Mouse (Mus musculus): ENCODE data around the gene Gm45713. TPM values are rescaled to one million over a fixed set of nuclear protein-coding genes. Genes with fewer than 3 reads are reported as not detected.

Gene Gm45713
- polyA plus RNA-seq, 1 experiment from 2014 or later: not detected

- H3K9ac ChIP-seq (replicated peaks; ENCODE audit: low read length): peak within 1 kb of the TSS; percentile 60; the same call in 1 of the 2 replicates
- H3K27ac ChIP-seq (ENCODE audit: low read length): no peak within 1 kb of the TSS
- peaks cover 9% of the 10 kb centered on the region for H3K4me1 ChIP-seq (ENCODE audit: insufficient read depth, low read length)
- peaks cover 62% of the 10 kb centered on the region for H3K27me3 ChIP-seq (ENCODE audit: insufficient read depth, low read length)
- H3K36me3 ChIP-seq (ENCODE audit: insufficient read depth, low read length): peaks cover 18% of the 10 kb centered on the region
- peak; percentile 25; the same call in 1 of the 2 replicates for ATAC-seq (ENCODE audit: low FRiP score, low TSS enrichment)
- H3K4me3 ChIP-seq (ENCODE audit: low read length): peak within 1 kb of the TSS; percentile 56
- H3K4me2 ChIP-seq (replicated peaks; ENCODE audit: low read depth, low read length): peak within 1 kb of the TSS; percentile 78
- 1% methylated on average over 41 of the region's 41 CpGs for WGBS
- H3K9me3 ChIP-seq (ENCODE audit: low read length): peaks cover 3% of the 10 kb centered on the region
Measured at GRCm38 (mm10) chr7:45163735-45164490, 27.9 kb upstream of the Gm45713 start, which contains the start of gene Slc17a7. TSS of gene Slc17a7 (plus strand) at chr7:45163949.

GRCm38 (mm10) chr7:45162996-45163615 is 27.1 kb upstream of the Gm45713 start:
- WGBS: 77% methylated on average over 9 of the region's 9 CpGs
- no peaks in the 10 kb centered on the region for H3K9me3 ChIP-seq (ENCODE audit: low read length)
- no peak overlapping the region for H3K4me2 ChIP-seq (replicated peaks; ENCODE audit: low read depth, low read length)
- peaks cover 19% of the 10 kb centered on the region for H3K36me3 ChIP-seq (ENCODE audit: insufficient read depth, low read length)
- H3K4me1 ChIP-seq (ENCODE audit: insufficient read depth, low read length): peaks cover 9% of the 10 kb centered on the region
- no peak overlapping the region for H3K4me3 ChIP-seq (ENCODE audit: low read length)
- H3K9ac ChIP-seq (replicated peaks; ENCODE audit: low read length): no peak overlapping the region
- ATAC-seq (ENCODE audit: low FRiP score, low TSS enrichment): no peak
- no peak overlapping the region for H3K27ac ChIP-seq (ENCODE audit: low read length)
- H3K27me3 ChIP-seq (ENCODE audit: insufficient read depth, low read length): peaks cover 54% of the 10 kb centered on the region

GRCm38 (mm10) chr7:45162551-45162950 is 26.5 kb upstream of the Gm45713 start:
- 25% methylated on average over 6 of the region's 6 CpGs for WGBS
- no peak; the same call in 1 of the 2 replicates for ATAC-seq (ENCODE audit: low FRiP score, low TSS enrichment)
- Histone ChIP-seq H3K27ac (ENCODE audit: low read length) (no peak overlapping the region), H3K9ac (replicated peaks; ENCODE audit: low read length) (peak overlapping the region; percentile 54; the same call in 1 of the 2 replicates), H3K4me3 (ENCODE audit: low read length) (peak overlapping the region; percentile 48), H3K9me3 (ENCODE audit: low read length) (no peaks in the 10 kb centered on the region), H3K4me1 (ENCODE audit: insufficient read depth, low read length) (peaks cover 9% of the 10 kb centered on the region), H3K27me3 (ENCODE audit: insufficient read depth, low read length) (peaks cover 48% of the 10 kb centered on the region), H3K36me3 (ENCODE audit: insufficient read depth, low read length) (peaks cover 19% of the 10 kb centered on the region), H3K4me2 (replicated peaks; ENCODE audit: low read depth, low read length) (peak overlapping the region; percentile 86)

- Histone ChIP-seq H3K4me1 (ENCODE audit: insufficient read depth, low read length) (peaks cover 9% of the 10 kb centered on the region), H3K27ac (ENCODE audit: low read length) (peak overlapping the region; percentile 1; the same call in 1 of the 2 replicates), H3K4me2 (replicated peaks; ENCODE audit: low read depth, low read length) (peak overlapping the region; percentile 86), H3K9me3 (ENCODE audit: low read length) (no peaks in the 10 kb centered on the region), H3K9ac (replicated peaks; ENCODE audit: low read length) (peak overlapping the region; percentile 54; the same call in 1 of the 2 replicates), H3K36me3 (ENCODE audit: insufficient read depth, low read length) (peaks cover 20% of the 10 kb centered on the region), H3K4me3 (ENCODE audit: low read length) (peak overlapping the region; percentile 48), H3K27me3 (ENCODE audit: insufficient read depth, low read length) (peaks cover 41% of the 10 kb centered on the region)
- 4% methylated on average over 35 of the region's 35 CpGs for WGBS
- ATAC-seq (ENCODE audit: low FRiP score, low TSS enrichment): peak; percentile 94
Measured at GRCm38 (mm10) chr7:45161612-45162473, 25.8 kb upstream of the Gm45713 start.

GRCm38 (mm10) chr7:45160866-45161265 is 24.8 kb upstream of the Gm45713 start:
- Histone ChIP-seq H3K9ac (replicated peaks; ENCODE audit: low read length) (no peak overlapping the region), H3K9me3 (ENCODE audit: low read length) (no peaks in the 10 kb centered on the region), H3K4me1 (ENCODE audit: insufficient read depth, low read length) (peaks cover 9% of the 10 kb centered on the region), H3K4me2 (replicated peaks; ENCODE audit: low read depth, low read length) (no peak overlapping the region), H3K36me3 (ENCODE audit: insufficient read depth, low read length) (peaks cover 22% of the 10 kb centered on the region), H3K4me3 (ENCODE audit: low read length) (no peak overlapping the region), H3K27me3 (ENCODE audit: insufficient read depth, low read length) (peaks cover 32% of the 10 kb centered on the region), H3K27ac (ENCODE audit: low read length) (no peak overlapping the region)
- 86% methylated on average over 3 of the region's 3 CpGs for WGBS
- no peak for ATAC-seq (ENCODE audit: low FRiP score, low TSS enrichment)

- no peak overlapping the region for H3K27ac ChIP-seq (ENCODE audit: low read length)
- H3K9ac ChIP-seq (replicated peaks; ENCODE audit: low read length): no peak overlapping the region
- H3K36me3 ChIP-seq (ENCODE audit: insufficient read depth, low read length): peaks cover 22% of the 10 kb centered on the region
- peaks cover 9% of the 10 kb centered on the region for H3K4me1 ChIP-seq (ENCODE audit: insufficient read depth, low read length)
- no peak overlapping the region for H3K4me2 ChIP-seq (replicated peaks; ENCODE audit: low read depth, low read length)
- peaks cover 27% of the 10 kb centered on the region for H3K27me3 ChIP-seq (ENCODE audit: insufficient read depth, low read length)
- H3K4me3 ChIP-seq (ENCODE audit: low read length): no peak overlapping the region
- no peak for ATAC-seq (ENCODE audit: low FRiP score, low TSS enrichment)
- H3K9me3 ChIP-seq (ENCODE audit: low read length): no peaks in the 10 kb centered on the region
- 93% methylated on average over 6 of the region's 6 CpGs for WGBS
Measured at GRCm38 (mm10) chr7:45160316-45160800, 24.3 kb upstream of the Gm45713 start.

- Histone ChIP-seq H3K4me1 (ENCODE audit: insufficient read depth, low read length) (peaks cover 6% of the 10 kb centered on the region), H3K4me2 (replicated peaks; ENCODE audit: low read depth, low read length) (no peak overlapping the region), H3K27ac (ENCODE audit: low read length) (no peak overlapping the region), H3K4me3 (ENCODE audit: low read length) (no peak overlapping the region), H3K27me3 (ENCODE audit: insufficient read depth, low read length) (peaks cover 14% of the 10 kb centered on the region), H3K9me3 (ENCODE audit: low read length) (no peaks in the 10 kb centered on the region), H3K9ac (replicated peaks; ENCODE audit: low read length) (no peak overlapping the region), H3K36me3 (ENCODE audit: insufficient read depth, low read length) (peaks cover 22% of the 10 kb centered on the region)
- WGBS: 91% methylated on average over 6 of the region's 6 CpGs
- no peak for ATAC-seq (ENCODE audit: low FRiP score, low TSS enrichment)
Measured at GRCm38 (mm10) chr7:45158991-45159390, 23.0 kb upstream of the Gm45713 start.

GRCm38 (mm10) chr7:45157459-45157858 is 21.4 kb upstream of the Gm45713 start:
- 83% methylated on average over 14 of the region's 14 CpGs for WGBS
- H3K27ac ChIP-seq (ENCODE audit: low read length): no peak overlapping the region

GRCm38 (mm10) chr7:45156206-45156605 is 20.2 kb upstream of the Gm45713 start:
- 94% methylated on average over 15 of the region's 15 CpGs for WGBS
- ATAC-seq (ENCODE audit: low FRiP score, low TSS enrichment): no peak

More at GRCm38 (mm10) chr7:45157459-45157858, 21.4 kb upstream of the Gm45713 start:
- peaks cover 22% of the 10 kb centered on the region for H3K36me3 ChIP-seq (ENCODE audit: insufficient read depth, low read length)
- no peaks in the 10 kb centered on the region for H3K27me3 ChIP-seq (ENCODE audit: insufficient read depth, low read length)
- no peaks in the 10 kb centered on the region for H3K9me3 ChIP-seq (ENCODE audit: low read length)
- no peak overlapping the region for H3K4me3 ChIP-seq (ENCODE audit: low read length)
- no peak overlapping the region for H3K4me2 ChIP-seq (replicated peaks; ENCODE audit: low read depth, low read length)
- H3K4me1 ChIP-seq (ENCODE audit: insufficient read depth, low read length): peaks cover 9% of the 10 kb centered on the region
- ATAC-seq (ENCODE audit: low FRiP score, low TSS enrichment): no peak
- H3K9ac ChIP-seq (replicated peaks; ENCODE audit: low read length): no peak overlapping the region

More at GRCm38 (mm10) chr7:45156206-45156605, 20.2 kb upstream of the Gm45713 start:
- H3K4me2 ChIP-seq (replicated peaks; ENCODE audit: low read depth, low read length): no peak overlapping the region
- peaks cover 22% of the 10 kb centered on the region for H3K36me3 ChIP-seq (ENCODE audit: insufficient read depth, low read length)
- H3K27ac ChIP-seq (ENCODE audit: low read length): no peak overlapping the region
- H3K9ac ChIP-seq (replicated peaks; ENCODE audit: low read length): no peak overlapping the region
- H3K4me3 ChIP-seq (ENCODE audit: low read length): no peak overlapping the region
- no peaks in the 10 kb centered on the region for H3K9me3 ChIP-seq (ENCODE audit: low read length)
- H3K4me1 ChIP-seq (ENCODE audit: insufficient read depth, low read length): peaks cover 15% of the 10 kb centered on the region
- no peaks in the 10 kb centered on the region for H3K27me3 ChIP-seq (ENCODE audit: insufficient read depth, low read length)
